Mouse (Mus musculus) frontal cortex, adult (tissue): ENCODE measurements around the gene Olfr1446.

Source experiments
- ATAC-seq: cut with Nextera tagmentation; 2 replicates; pipeline ENCODE4 v1.9.2; 2017; ENCODE audit warnings: mild to moderate bottlenecking, moderate library complexity, mixed read lengths; ENCODE audit not compliant: low TSS enrichment

Olfr1446 gene

DNA sequence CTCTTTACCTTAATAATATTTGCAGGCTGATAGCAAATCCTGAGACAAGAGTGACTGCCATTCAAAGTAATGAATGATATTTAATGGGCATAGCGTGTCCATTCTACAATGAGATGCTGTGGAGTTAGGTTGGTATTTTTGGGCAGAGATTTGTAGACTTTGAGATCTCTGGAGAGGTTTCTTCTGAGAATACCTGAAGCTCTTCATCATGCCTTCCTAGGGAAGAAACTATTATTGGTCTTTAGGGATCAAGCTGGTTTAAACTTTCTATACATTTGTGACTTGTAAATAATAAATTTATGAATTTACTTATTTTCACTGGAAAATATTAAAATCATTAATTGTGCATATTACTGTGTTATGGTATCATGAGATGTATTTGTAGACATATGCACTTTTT lies at the start of gene Olfr1446:
Olfr1446 (minus strand) TSS at position 101 of the 400 bp plus-strand sequence.
- ATAC-seq: no peak

DNA sequence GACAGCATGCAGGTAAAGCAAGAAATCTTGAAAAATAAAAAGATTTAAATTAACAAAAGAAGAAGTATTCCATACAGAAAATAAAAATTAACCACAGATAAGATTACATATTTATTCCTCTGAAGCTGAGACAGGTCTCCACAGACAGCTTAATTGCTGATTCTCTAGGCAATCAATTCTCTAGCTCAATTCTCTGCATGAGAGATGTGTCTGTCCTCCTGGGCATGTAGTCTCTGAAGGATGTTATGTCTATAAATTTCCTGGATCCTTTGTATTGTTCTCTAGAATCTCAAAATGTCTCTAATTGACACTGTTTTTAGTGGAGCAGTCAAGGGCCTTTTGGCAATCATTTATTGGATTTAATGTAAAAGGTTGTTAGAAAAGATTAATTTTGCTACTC lies 37.2 kb upstream of the Olfr1446 start, which contains the start of gene Olfr1449:
Olfr1449 (plus strand) TSS at position 301 of the 400 bp plus-strand sequence.
- no peak for ATAC-seq

DNA sequence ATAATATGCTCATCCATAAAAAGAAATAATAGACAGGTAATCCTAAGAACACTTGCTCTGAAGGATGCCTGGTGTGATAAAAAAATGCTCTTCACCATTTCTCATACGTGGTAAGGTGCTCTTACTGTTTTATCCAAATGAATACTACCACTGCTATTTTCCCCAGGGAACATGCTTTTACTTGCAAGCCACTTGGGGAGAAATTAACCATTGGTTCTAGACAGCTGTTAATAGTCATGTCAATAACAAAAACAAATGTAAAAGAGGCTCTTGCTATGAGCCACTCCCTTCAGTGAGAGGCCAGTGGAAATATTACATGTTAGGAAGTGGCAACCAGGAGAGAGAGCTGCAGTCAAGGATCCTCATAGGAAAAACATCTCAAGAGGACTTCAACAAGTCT lies 31.0 kb upstream of the Olfr1446 start, which contains the start of gene Olfr1448:
Olfr1448 (minus strand) TSS at position 101 of the 400 bp plus-strand sequence.
- no peak for ATAC-seq

DNA sequence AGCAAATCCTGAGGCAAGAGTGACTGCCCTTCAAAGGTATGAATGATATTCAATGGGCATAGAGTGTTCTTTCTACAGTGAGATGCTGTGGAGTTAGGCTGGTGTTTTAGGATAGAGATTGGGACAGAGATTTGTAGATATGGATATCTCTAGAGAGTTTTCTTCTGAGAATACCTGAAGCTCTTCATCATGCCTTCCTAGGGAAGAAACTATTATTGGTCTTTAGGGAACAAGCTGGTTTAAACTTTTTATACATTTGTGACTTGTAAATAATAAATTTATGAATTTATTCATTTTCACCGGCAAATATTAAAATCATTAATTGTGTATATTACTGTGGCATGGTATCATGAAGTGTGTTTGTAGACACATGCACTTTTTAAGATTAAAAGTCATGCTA lies 10.3 kb upstream of the Olfr1446 start, which contains the start of gene Olfr1447:
Olfr1447 (minus strand) TSS at position 101 of the 400 bp plus-strand sequence.
- ATAC-seq: no peak

DNA sequence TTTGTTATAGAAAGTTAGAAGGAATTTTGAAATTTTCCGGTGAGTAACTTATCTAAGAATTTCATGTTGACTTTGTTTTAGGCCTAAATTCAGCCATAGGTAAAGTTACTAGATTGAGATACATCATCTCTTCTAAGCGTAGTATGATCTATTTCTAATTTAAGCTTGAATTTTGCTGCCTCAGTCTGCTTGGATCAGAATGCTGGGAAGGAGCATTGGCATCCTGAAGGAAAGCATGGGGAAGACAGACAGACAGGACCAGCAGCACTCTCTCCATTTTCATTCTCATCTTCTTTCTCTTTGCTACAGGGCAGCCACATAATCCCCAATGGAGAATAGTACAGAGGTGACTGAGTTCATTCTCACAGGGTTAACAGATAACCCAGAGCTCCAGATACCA lies 9.8 kb downstream of the Olfr1446 start, which contains the start of gene Olfr1445:
Olfr1445 (plus strand) TSS at position 301 of the 400 bp plus-strand sequence.
- ATAC-seq: no peak

DNA sequence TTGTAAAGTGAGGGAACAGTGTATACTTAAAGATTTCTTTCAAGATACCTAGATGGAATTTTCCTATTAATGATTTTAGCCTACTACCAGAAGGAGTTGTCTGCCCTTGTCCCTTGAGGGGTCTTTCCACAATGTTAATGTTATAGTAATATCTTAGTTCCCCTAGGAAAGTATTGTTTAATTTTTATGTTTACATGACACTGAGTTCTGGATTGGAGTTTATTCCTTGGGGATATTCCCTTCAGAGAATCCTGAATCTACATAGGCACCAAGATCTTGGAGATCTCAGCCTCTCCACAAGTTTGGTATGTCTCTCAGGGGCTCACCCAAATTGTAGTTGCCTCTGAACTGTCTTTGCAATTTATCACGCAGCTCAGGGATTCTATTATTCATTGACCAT lies 36.3 kb downstream of the Olfr1446 start, which contains the start of gene Olfr1444:
Olfr1444 (plus strand) TSS at position 301 of the 400 bp plus-strand sequence.
- no peak for ATAC-seq

DNA sequence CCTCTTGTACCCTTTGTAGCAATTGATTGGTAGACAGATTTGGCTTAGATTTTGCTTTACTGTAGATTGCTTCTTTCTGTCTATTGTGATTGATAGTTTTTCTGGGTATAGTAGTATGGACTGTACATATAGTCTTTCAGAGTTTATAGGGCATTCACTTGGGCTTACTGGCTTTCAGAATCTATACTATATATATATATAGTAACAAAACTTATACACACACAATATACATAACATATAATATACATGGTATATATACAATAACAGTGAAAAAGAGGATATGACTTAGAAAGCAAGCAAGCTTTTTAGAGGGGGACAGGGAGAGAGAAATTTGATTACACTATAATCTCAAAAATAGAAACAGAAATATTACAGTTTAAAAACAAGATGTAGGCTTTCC lies 46.9 kb downstream of the Olfr1446 start, which contains the start of gene Gm5244:
Gm5244 (plus strand) TSS at position 301 of the 400 bp plus-strand sequence.
- no peak for ATAC-seq

DNA sequence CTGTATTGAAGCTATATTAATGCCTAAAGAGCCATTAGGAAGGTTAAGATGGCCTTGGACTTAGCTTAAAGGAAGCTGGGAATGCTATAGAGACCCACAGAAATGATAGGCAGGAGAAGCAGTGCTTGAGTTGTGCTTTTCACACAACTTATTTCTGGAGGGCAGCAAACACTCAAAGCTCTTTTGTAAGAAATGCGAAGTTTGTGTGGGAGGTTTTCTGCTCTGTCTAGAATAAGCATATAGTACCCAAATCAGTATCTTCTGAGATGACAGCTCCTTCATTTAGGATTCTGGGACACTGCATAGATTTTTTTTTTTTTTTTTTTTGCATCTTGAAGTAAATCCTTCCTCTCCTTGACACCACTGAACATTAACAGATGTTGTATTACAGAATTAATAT lies 54.8 kb downstream of the Olfr1446 start:
- peak; percentile 85 for ATAC-seq
